Mouse (Mus musculus): ENCODE results near the gene Tmem240.
"Not testable (repeated sequence)": the region's sequence is repeated elsewhere in the genome, so short reads cannot be mapped to it uniquely, and the experiment has no call there.

Gene Tmem240

DNA sequence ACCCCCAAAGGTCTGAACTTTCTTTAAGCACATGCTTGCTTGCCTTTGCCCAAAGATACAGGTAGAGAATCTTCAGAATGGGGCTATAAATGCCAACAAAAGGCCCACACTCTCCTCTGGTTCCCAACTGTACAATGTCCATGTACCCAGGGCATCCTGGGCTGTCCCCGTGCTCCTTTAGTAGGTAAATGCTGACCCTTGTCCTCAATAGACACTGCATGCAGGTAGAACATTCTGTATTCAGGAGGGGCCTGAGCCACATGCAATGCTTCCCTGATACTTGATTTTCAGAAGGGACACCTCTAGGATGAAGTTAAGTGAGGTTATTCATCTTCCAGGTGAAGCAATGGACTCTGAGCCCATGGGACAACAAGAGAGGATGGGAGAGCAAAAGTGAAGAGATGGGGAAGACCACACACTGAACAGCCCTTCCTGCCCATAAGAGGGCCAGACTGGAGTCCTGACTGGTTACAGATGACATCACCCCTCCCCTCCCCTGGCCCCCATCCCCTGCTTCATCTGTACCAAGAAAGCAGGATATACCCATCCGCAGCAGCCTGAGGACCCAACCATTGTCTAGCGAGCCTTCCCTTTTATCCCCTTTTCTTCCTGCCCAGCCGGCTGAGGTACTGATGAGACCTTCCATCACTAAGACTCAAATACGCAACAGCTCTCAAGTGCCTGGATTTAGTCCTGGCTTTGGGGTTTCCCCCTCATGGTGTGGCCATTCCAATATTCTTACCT lies 38.9 kb downstream of the Tmem240 start:
- DNase-seq (ENCODE audit: low read depth, low spot score) = no peak
- H3K36me3 ChIP-seq (ENCODE audit: control insufficient read depth, insufficient read depth, low read length, poor library complexity, severe bottlenecking) = no peaks in the 10 kb centered on the region
- H3K27me3 ChIP-seq (ENCODE audit: control insufficient read depth, insufficient read depth, low read length, poor library complexity, severe bottlenecking) = no peaks in the 10 kb centered on the region

- peak; percentile 86 for DNase-seq (ENCODE audit: low read depth, low spot score)
- Histone ChIP-seq H3K27me3 (ENCODE audit: control insufficient read depth, insufficient read depth, low read length, poor library complexity, severe bottlenecking) (no peaks in the 10 kb centered on the region), H3K36me3 (ENCODE audit: control insufficient read depth, insufficient read depth, low read length, poor library complexity, severe bottlenecking) (no peaks in the 10 kb centered on the region)
Measured at GRCm38 (mm10) chr4:155774280-155774754, 39.7 kb downstream of the Tmem240 start, which contains the start of gene Vwa1. Gene Vwa1, minus strand, starts transcription at chr4:155774698.

DNA sequence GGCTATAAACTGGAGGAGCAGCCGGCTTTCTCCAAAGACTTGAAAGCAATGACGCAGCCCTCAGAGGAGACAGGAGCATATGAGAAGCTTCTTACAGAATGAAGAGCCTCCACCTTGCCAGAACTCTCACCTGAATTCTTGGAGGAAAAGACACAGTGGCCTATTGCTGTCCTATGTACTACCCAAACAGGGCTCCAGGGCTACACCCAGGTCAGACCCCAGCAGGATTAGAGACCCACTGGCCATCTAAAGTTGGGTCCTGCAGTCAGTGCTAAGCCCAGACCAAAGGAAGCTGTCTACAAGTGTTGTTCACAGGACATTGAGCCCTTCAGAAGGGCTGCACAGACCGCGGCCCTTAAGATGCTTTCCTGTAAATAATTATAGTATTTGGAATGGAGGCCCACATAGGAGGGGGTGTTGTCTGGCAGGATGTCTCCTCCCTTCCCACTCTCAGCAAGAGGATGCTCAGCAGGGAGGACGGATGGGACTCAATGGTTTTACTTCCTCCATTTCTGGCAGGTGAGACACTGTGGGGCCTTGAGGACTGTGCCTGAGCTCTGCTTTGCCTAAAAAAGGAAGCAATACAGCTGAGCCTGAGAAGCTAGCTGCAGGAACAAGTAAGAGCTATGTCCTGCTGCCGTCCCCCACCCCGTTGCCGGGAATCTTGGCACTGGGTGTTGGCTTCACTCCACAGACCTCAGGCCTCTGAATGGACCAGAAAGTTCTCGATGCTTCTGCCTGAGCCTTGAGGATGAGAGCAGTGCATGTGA lies 40.6 kb downstream of the Tmem240 start:
- H3K27me3 ChIP-seq (ENCODE audit: control insufficient read depth, insufficient read depth, low read length, poor library complexity, severe bottlenecking) = no peaks in the 10 kb centered on the region
- peak; percentile 67 for DNase-seq (ENCODE audit: low read depth, low spot score)
- H3K36me3 ChIP-seq (ENCODE audit: control insufficient read depth, insufficient read depth, low read length, poor library complexity, severe bottlenecking) = no peaks in the 10 kb centered on the region

DNA sequence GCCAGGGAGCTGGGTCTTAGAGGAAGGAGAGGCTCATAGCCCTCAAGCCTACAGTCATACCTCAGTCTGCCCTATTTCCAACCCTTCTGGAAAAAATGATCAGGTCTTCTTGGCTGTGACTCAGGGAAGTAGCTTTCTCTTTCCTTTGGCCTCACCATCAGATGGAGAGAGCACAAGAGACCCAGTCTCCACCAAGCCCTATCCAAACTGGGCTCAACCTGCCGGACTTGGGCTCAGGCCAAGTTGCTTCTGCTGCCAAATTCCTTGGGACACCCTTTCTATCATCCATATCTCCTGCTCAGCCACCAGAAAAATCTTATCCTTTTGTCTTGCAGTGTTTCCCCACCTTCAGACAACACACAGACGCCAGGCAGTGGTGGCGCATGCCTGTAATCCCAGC lies 41.3 kb downstream of the Tmem240 start:
- H3K27me3 ChIP-seq (ENCODE audit: control insufficient read depth, insufficient read depth, low read length, poor library complexity, severe bottlenecking) = no peaks in the 10 kb centered on the region
- H3K36me3 ChIP-seq (ENCODE audit: control insufficient read depth, insufficient read depth, low read length, poor library complexity, severe bottlenecking) = no peaks in the 10 kb centered on the region
- no peak for DNase-seq (ENCODE audit: low read depth, low spot score)

- no peak for DNase-seq (ENCODE audit: low read depth, low spot score)
- H3K36me3 ChIP-seq (ENCODE audit: control insufficient read depth, insufficient read depth, low read length, poor library complexity, severe bottlenecking) = no peaks in the 10 kb centered on the region
- no peaks in the 10 kb centered on the region; the same call in 1 of the 2 replicates for H3K27me3 ChIP-seq (ENCODE audit: control insufficient read depth, insufficient read depth, low read length, poor library complexity, severe bottlenecking)
Measured at GRCm38 (mm10) chr4:155776704-155777335, 42.2 kb downstream of the Tmem240 start.

- DNase-seq (ENCODE audit: low read depth, low spot score) = no peak
- Histone ChIP-seq H3K27me3 (ENCODE audit: control insufficient read depth, insufficient read depth, low read length, poor library complexity, severe bottlenecking) (no peaks in the 10 kb centered on the region; the same call in 1 of the 2 replicates), H3K36me3 (ENCODE audit: control insufficient read depth, insufficient read depth, low read length, poor library complexity, severe bottlenecking) (no peaks in the 10 kb centered on the region)
Measured at GRCm38 (mm10) chr4:155777816-155778215, 43.2 kb downstream of the Tmem240 start.

GRCm38 (mm10) chr4:155779498-155779897 lies 44.9 kb downstream of the Tmem240 start:
- Histone ChIP-seq H3K36me3 (ENCODE audit: control insufficient read depth, insufficient read depth, low read length, poor library complexity, severe bottlenecking) (no peaks in the 10 kb centered on the region), H3K27me3 (ENCODE audit: control insufficient read depth, insufficient read depth, low read length, poor library complexity, severe bottlenecking) (no peaks in the 10 kb centered on the region; the same call in 1 of the 2 replicates)
- no peak for DNase-seq (ENCODE audit: low read depth, low spot score)

DNA sequence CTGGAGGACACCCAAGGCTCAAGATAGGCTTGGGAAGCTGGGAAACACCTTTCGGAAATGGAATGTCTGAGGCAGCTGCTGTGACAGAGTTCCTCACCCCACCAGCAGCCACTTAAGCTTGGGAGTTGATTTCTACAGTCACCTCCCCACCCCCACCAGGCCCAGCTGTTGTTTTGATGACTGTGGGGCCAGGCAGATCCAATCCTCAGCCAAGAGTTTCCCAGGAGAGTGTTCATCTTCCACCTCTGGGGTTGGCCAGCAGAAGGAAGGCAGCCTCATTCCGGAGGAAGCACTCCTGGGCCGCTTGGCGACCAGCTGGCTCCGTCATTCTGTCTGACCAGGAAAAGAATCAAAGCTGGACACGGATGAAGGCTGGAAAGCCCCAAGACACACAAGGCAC lies 46.3 kb downstream of the Tmem240 start:
- H3K27me3 ChIP-seq (ENCODE audit: control insufficient read depth, insufficient read depth, low read length, poor library complexity, severe bottlenecking) = no peaks in the 10 kb centered on the region; the same call in 1 of the 2 replicates
- H3K36me3 ChIP-seq (ENCODE audit: control insufficient read depth, insufficient read depth, low read length, poor library complexity, severe bottlenecking) = no peaks in the 10 kb centered on the region
- DNase-seq (ENCODE audit: low read depth, low spot score) = no peak

DNA sequence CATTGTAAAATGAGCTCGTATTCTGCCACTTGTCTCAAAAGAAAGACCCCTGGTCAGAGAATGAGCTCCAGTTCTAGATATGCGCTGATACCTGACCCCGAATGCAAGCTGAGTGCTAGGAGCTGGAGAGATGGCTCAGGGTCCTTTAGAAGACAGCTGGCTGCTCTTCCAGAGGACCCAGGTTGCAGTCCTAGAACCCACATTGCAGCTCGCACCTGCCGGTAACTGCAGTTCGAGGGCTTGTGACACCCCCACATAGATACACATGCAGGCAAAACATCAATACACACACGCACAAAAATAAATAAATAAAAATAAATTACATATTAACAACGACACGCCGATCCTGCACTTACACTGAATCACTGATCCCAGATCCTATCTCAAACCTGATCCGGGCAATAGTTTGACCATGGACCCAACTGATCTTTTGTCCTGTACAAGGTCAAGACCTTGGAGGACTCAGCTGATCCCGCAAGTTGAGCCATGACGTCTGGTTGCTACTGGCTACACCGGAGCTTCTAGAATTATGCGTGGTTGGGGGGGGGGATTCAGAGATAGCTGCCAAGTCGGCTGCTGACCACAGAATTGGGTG lies 49.0 kb downstream of the Tmem240 start:
- Histone ChIP-seq H3K27me3 (ENCODE audit: control insufficient read depth, insufficient read depth, low read length, poor library complexity, severe bottlenecking) (no peaks in the 10 kb centered on the region; the same call in 1 of the 2 replicates), H3K36me3 (ENCODE audit: control insufficient read depth, insufficient read depth, low read length, poor library complexity, severe bottlenecking) (no peaks in the 10 kb centered on the region)
- no peak for DNase-seq (ENCODE audit: low read depth, low spot score)

- no peaks in the 10 kb centered on the region; the same call in 1 of the 2 replicates for H3K27me3 ChIP-seq (ENCODE audit: control insufficient read depth, insufficient read depth, low read length, poor library complexity, severe bottlenecking)
- DNase-seq (ENCODE audit: low read depth, low spot score) = peak; percentile 77
- H3K36me3 ChIP-seq (ENCODE audit: control insufficient read depth, insufficient read depth, low read length, poor library complexity, severe bottlenecking) = no peaks in the 10 kb centered on the region
Measured at GRCm38 (mm10) chr4:155784081-155784701, 49.6 kb downstream of the Tmem240 start.

GRCm38 (mm10) chr4:155785246-155785645 lies 50.6 kb downstream of the Tmem240 start:
- DNase-seq (ENCODE audit: low read depth, low spot score) = no peak
- Histone ChIP-seq H3K27me3 (ENCODE audit: control insufficient read depth, insufficient read depth, low read length, poor library complexity, severe bottlenecking) (no peaks in the 10 kb centered on the region; the same call in 1 of the 2 replicates), H3K36me3 (ENCODE audit: control insufficient read depth, insufficient read depth, low read length, poor library complexity, severe bottlenecking) (no peaks in the 10 kb centered on the region)

DNA sequence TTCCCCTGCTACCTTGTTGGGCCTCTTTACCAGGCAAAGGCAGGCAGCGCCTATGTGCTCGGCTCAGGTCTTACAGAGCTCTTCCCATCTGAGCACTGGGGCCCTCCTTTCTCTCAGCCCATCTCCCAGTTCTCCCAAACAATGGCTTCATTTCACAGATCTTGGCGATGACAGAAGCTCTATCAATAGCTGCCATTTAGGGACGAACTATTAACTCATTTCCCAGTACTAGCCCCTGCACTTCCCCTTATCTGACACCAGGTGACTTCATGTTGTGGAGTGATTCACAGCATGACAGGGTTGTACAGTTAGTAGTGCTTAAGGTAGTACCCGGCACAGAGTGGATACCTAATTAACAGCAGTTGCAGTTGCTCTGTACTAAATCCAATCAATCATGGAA lies 51.2 kb downstream of the Tmem240 start, which contains the start of gene Tmem88b:
Gene Tmem88b, minus strand, starts transcription at position 56 of the 400 bp plus-strand sequence.
- DNase-seq (ENCODE audit: low read depth, low spot score) = no peak
- Histone ChIP-seq H3K36me3 (ENCODE audit: control insufficient read depth, insufficient read depth, low read length, poor library complexity, severe bottlenecking) (no peaks in the 10 kb centered on the region), H3K27me3 (ENCODE audit: control insufficient read depth, insufficient read depth, low read length, poor library complexity, severe bottlenecking) (no peaks in the 10 kb centered on the region; the same call in 1 of the 2 replicates)

DNA sequence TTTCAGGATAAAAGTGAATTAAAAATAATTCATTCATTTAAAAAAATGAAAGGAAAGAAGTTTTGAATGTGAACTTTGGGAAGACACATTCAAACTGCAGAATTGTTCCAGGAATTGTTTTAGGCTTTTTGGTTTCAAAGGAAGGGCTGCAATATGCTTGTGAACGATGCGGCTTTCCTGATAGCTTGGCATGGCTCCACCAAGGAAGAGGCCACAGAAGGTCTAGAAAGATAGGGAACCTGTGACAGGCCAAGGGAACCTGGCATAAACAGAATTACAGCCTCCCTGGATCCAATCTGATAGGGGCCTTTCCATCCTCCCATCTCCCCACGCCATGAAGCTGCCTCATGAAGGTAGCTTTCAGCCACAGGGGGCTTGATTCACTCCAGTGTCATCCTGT lies 53.7 kb downstream of the Tmem240 start:
- no peak for DNase-seq (ENCODE audit: low read depth, low spot score)
- no peaks in the 10 kb centered on the region for H3K36me3 ChIP-seq (ENCODE audit: control insufficient read depth, insufficient read depth, low read length, poor library complexity, severe bottlenecking)
- peaks cover 3% of the 10 kb centered on the region; the same call in 1 of the 2 replicates for H3K27me3 ChIP-seq (ENCODE audit: control insufficient read depth, insufficient read depth, low read length, poor library complexity, severe bottlenecking)

- not testable (repeated sequence) for H3K27me3 ChIP-seq (ENCODE audit: control insufficient read depth, insufficient read depth, low read length, poor library complexity, severe bottlenecking); H3K36me3 ChIP-seq (ENCODE audit: control insufficient read depth, insufficient read depth, low read length, poor library complexity, severe bottlenecking)
Measured at GRCm38 (mm10) chr4:155788833-155789232, 54.2 kb downstream of the Tmem240 start.

More at GRCm38 (mm10) chr4:155788833-155789232, 54.2 kb downstream of the Tmem240 start:
- DNase-seq (ENCODE audit: low read depth, low spot score) = not testable (repeated sequence)

Measured in splenic B cell, adult 2 months (primary cell).